Mouse (Mus musculus) hindbrain, postnatal 0 days (tissue): ENCODE data around the gene Fbln1. TPM values are rescaled to one million over a fixed set of nuclear protein-coding genes. Genes with fewer than 3 reads are reported as not detected.

Experiments used
- ATAC-seq: fragments of 200-750 bp; cut with Nextera tagmentation; 2 replicates; pipeline ENCODE4 v1.8.0; 2017; ENCODE audit warnings: mild to moderate bottlenecking, moderate TSS enrichment, moderate library complexity
- DNase-seq: peaks from one replicate; pipeline ENCODE4 v3.0.0-alpha.2; 2015; ENCODE audit warnings: low spot score
- H3K27ac ChIP-seq: fragments of 300-500 bp; sonication (generic); 2 replicates; pipeline ENCODE4 v1.5.1; 2014; ENCODE audit warnings: mild to moderate bottlenecking
- H3K27me3 ChIP-seq: fragments of 300-500 bp; sonication (generic); 2 replicates; pipeline ENCODE4 v1.6.1; 2014; ENCODE audit warnings: low read length, mixed read lengths; ENCODE audit not compliant: insufficient read depth
- H3K36me3 ChIP-seq: fragments of 300-500 bp; sonication (generic); 2 replicates; pipeline ENCODE4 v1.6.1; 2014; ENCODE audit warnings: low read length, mixed read lengths; ENCODE audit not compliant: insufficient read depth
- H3K4me1 ChIP-seq: fragments of 300-500 bp; sonication (generic); 2 replicates; pipeline ENCODE4 v1.6.1; 2014; ENCODE audit warnings: antibody characterized with exemption, low read length, mixed read lengths; ENCODE audit not compliant: insufficient read depth
- H3K4me2 ChIP-seq: fragments of 300-500 bp; sonication (generic); 2 replicates; pipeline ENCODE4 v1.6.1; 2014; ENCODE audit warnings: low read depth, mild to moderate bottlenecking, low read length, moderate library complexity, mixed read lengths
- H3K4me3 ChIP-seq: fragments of 300-500 bp; sonication (generic); 2 replicates; pipeline ENCODE4 v1.5.1; 2014; ENCODE audit warnings: low read length
- H3K9ac ChIP-seq: fragments of 300-500 bp; sonication (generic); replicated peaks from 2 replicates; pipeline ENCODE4 v1.6.1; 2014; ENCODE audit warnings: mild to moderate bottlenecking, low read length, moderate library complexity, mixed read lengths
- H3K9me3 ChIP-seq: fragments of 300-500 bp; sonication (generic); 2 replicates; pipeline ENCODE4 v1.6.1; 2016; ENCODE audit warnings: low read length, mixed read lengths
- CTCF ChIP-seq: IDR thresholded peaks from 2 replicates; pipeline ENCODE4 v1.5.1; 2016; ENCODE audit warnings: antibody characterized with exemption, control low read depth, low read depth
- WGBS: fragments of 180-500 bp; shearing (Covaris S2); extraction: QIAGEN DNeasy Blood & Tissue Kit; methylation state at CpG from one replicate; pipeline ENCODE4 v1.1.7; 2014; 5-methylcytosine and 5-hydroxymethylcytosine counted together
- polyA plus RNA-seq: library from polyadenylated mRNA; unstranded; fragments of >200 nt; fragmentation: Nextera tagmentation; extraction: Ambion mirVana; gene quantifications from 2 replicates; pipeline ENCODE4 v1.2.1, GENCODE M21; 2015
- total RNA-seq: library from RNA; depleted of rRNA; stranded (reverse); fragments of >200 nt; gene quantifications from 2 replicates; pipeline ENCODE4 v1.2.3, GENCODE M21; 2014

Gene Fbln1
- total and polyA plus RNA-seq, 2 experiments from 2014 or later, result 48.3 to 73.9 TPM

- no peak overlapping the region for H3K27ac ChIP-seq
- H3K9me3 ChIP-seq, result no peaks in the 10 kb centered on the region
- H3K4me1 ChIP-seq, result no peaks in the 10 kb centered on the region
- no peak overlapping the region for H3K4me3 ChIP-seq
- TF ChIP-seq CTCF, result no peak
- 90% methylated on average over 5 of the region's 5 CpGs for WGBS
- H3K36me3 ChIP-seq, result no peaks in the 10 kb centered on the region
- no peaks in the 10 kb centered on the region for H3K27me3 ChIP-seq
- DNase-seq (no peak), ATAC-seq (no peak)
- H3K9ac ChIP-seq, result no peak overlapping the region
- no peak overlapping the region for H3K4me2 ChIP-seq
Measured at GRCm38 (mm10) chr15:85246016-85246415, 40.3 kb downstream of the Fbln1 start.

- DNase-seq (no peak), ATAC-seq (no peak)
- H3K27ac ChIP-seq, result no peak overlapping the region
- no peaks in the 10 kb centered on the region for H3K36me3 ChIP-seq
- WGBS, result 78% methylated on average over 6 of the region's 6 CpGs
- no peak overlapping the region for H3K4me2 ChIP-seq
- H3K9me3 ChIP-seq, result no peaks in the 10 kb centered on the region
- TF ChIP-seq CTCF, result no peak
- no peaks in the 10 kb centered on the region for H3K27me3 ChIP-seq
- no peak overlapping the region for H3K4me3 ChIP-seq
- H3K4me1 ChIP-seq, result no peaks in the 10 kb centered on the region
- no peak overlapping the region for H3K9ac ChIP-seq
Measured at GRCm38 (mm10) chr15:85246936-85247335, 41.2 kb downstream of the Fbln1 start.

GRCm38 (mm10) chr15:85248311-85248710, 42.6 kb downstream of the Fbln1 start:
- WGBS, result 88% methylated on average over 5 of the region's 5 CpGs
- ATAC-seq (no peak), DNase-seq (no peak)
- Histone ChIP-seq H3K4me2 (no peak overlapping the region), H3K27me3 (no peaks in the 10 kb centered on the region), H3K27ac (no peak overlapping the region), H3K9ac (no peak overlapping the region), H3K36me3 (no peaks in the 10 kb centered on the region), H3K9me3 (no peaks in the 10 kb centered on the region), H3K4me1 (no peaks in the 10 kb centered on the region), H3K4me3 (no peak overlapping the region)
- no peak for TF ChIP-seq CTCF

- H3K27me3 ChIP-seq, result no peaks in the 10 kb centered on the region
Measured at GRCm38 (mm10) chr15:85249252-85249651, 43.5 kb downstream of the Fbln1 start.

GRCm38 (mm10) chr15:85250436-85250835, 44.7 kb downstream of the Fbln1 start:
- Histone ChIP-seq H3K4me1 (no peaks in the 10 kb centered on the region), H3K27me3 (no peaks in the 10 kb centered on the region), H3K4me2 (no peak overlapping the region), H3K9ac (no peak overlapping the region), H3K27ac (no peak overlapping the region), H3K4me3 (no peak overlapping the region), H3K9me3 (no peaks in the 10 kb centered on the region), H3K36me3 (no peaks in the 10 kb centered on the region)
- no peak for DNase-seq
- no peak for ATAC-seq
- WGBS, result 92% methylated on average over 2 of the region's 2 CpGs
- no peak for TF ChIP-seq CTCF

More at GRCm38 (mm10) chr15:85249252-85249651, 43.5 kb downstream of the Fbln1 start:
- Histone ChIP-seq H3K9ac (no peak overlapping the region), H3K4me3 (no peak overlapping the region), H3K9me3 (no peaks in the 10 kb centered on the region), H3K4me1 (no peaks in the 10 kb centered on the region), H3K4me2 (no peak overlapping the region), H3K27ac (no peak overlapping the region), H3K36me3 (no peaks in the 10 kb centered on the region)
- 43% methylated on average over 5 of the region's 5 CpGs for WGBS
- peak; percentile 100 for TF ChIP-seq CTCF
- peak; percentile 94 for DNase-seq
- ATAC-seq, result peak; percentile 70

- WGBS, result 91% methylated on average over 6 of the region's 6 CpGs
- DNase-seq (no peak), ATAC-seq (no peak)
- Histone ChIP-seq H3K4me2 (no peak overlapping the region), H3K9me3 (no peaks in the 10 kb centered on the region), H3K4me3 (no peak overlapping the region), H3K27me3 (no peaks in the 10 kb centered on the region), H3K27ac (no peak overlapping the region), H3K9ac (no peak overlapping the region), H3K4me1 (no peaks in the 10 kb centered on the region), H3K36me3 (no peaks in the 10 kb centered on the region)
- TF ChIP-seq CTCF, result no peak
Measured at GRCm38 (mm10) chr15:85252476-85252875, 46.7 kb downstream of the Fbln1 start.

- ATAC-seq (no peak), DNase-seq (peak; percentile 83)
- no peak overlapping the region for H3K4me2 ChIP-seq
- no peak overlapping the region for H3K9ac ChIP-seq
- H3K27me3 ChIP-seq, result no peaks in the 10 kb centered on the region
- H3K9me3 ChIP-seq, result peaks cover 5% of the 10 kb centered on the region; the same call in 1 of the 2 replicates
- TF ChIP-seq CTCF, result peak; percentile 75
- no peaks in the 10 kb centered on the region for H3K4me1 ChIP-seq
- 75% methylated on average over 6 of the region's 6 CpGs for WGBS
- H3K36me3 ChIP-seq, result no peaks in the 10 kb centered on the region
- no peak overlapping the region for H3K27ac ChIP-seq
- H3K4me3 ChIP-seq, result no peak overlapping the region
Measured at GRCm38 (mm10) chr15:85257775-85258429, 52.2 kb downstream of the Fbln1 start.
